Mouse (Mus musculus): Measurements from ENCODE around the gene Lrrc8d. TPM values are rescaled to one million over a fixed set of nuclear protein-coding genes. Genes with fewer than 3 reads are reported as not detected.

Lrrc8d gene
- polyA plus RNA-seq, 1 experiment from 2014 or later = 66.7 TPM

DNA sequence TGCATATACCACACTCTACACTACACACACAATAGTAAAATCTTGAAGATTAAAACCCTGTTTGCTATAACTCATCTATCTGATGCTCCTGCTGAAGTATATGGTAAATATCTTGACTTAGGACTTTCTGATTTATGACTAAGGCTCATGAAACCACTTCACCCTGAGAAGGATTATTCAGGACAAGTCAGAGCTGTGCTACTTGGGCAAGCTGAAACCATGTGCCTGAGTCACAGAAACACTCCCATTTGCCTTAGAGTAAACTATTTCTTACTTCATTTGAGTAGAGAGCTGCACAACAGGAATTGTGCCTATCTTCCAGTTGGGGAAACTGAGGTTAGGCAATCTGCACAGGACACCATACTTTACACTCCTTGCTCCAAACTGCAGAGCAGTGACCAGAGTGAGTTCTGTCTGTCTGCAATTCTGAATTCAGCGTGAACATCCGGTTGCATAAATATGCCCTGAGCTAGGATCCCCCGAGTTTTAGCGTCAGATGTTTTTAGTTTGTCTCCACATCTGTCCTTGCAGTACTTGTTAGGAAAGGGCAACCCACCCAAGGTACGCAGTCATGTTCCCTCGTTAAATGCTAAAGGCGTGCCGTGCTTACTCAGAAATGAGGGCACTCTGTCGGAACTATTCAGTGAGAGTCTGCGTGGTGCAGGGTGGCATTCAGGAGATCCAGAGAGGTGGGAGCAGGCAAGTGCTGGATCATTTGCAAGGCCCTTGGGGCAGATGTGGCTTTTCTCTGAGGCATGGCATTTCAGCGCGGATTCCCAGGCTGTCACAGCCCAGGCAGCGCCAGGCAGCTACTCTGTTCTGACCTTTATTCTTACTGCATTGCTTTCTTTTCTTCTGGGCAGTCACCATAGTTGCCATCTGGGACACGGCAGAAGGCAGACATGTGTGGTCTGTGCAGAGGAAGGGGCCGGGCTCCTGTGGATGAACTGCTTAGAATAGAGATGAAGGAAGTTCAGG, 123.0 kb downstream of the Lrrc8d start:
- in situ Hi-C loops (cut with MboI; ENCODE audit: low pct_unique_long_range_greater_than_20kb) = no loop called here
- TF ChIP-seq CTCF (IDR thresholded peaks at IDR 0.05) = no peak
- ChIA-PET CTCF (interaction anchor here (3.1 kb wide), 1 partner anchor 10 kb away, joined by 10 read pairs; no protein-coding TSS in a partner anchor), POLR2A (interaction anchor here (0.5 to 1.2 kb wide), 2 partner anchors 14 to 50 kb away, joined by 3 read pairs; no protein-coding TSS in a partner anchor)
- no peaks in the 10 kb centered on the region for H3K27me3 ChIP-seq
- DNase-seq (ENCODE audit: low read depth, low spot score) = no peak
- ATAC-seq = peak; percentile 27

DNA sequence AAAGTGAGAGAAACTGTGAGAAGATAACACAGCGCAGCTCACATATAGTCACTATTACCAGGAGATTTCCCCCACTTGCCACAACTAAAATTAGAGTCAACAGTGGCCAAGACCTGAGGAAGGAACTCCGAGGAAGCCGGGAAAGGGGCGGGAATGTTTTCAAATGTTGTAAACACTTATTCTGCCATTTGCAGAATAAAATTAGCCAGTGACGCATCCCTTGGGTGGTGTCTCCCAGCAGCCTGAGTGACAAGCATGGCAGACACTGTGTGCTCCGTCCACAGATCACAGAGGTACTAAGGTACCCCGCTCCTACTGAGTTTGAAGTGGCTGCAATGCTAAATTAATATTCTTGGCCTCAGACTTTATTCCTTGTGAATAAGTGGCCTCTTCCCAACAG, 124.5 kb downstream of the Lrrc8d start:
- DNase-seq (ENCODE audit: low read depth, low spot score) = no peak
- no peak for TF ChIP-seq CTCF (IDR thresholded peaks at IDR 0.05)
- ChIA-PET POLR2A (no interaction called here), CTCF (no interaction called here)
- no peak for ATAC-seq
- in situ Hi-C loops (cut with MboI; ENCODE audit: low pct_unique_long_range_greater_than_20kb) = no loop called here
- no peaks in the 10 kb centered on the region for H3K27me3 ChIP-seq

DNA sequence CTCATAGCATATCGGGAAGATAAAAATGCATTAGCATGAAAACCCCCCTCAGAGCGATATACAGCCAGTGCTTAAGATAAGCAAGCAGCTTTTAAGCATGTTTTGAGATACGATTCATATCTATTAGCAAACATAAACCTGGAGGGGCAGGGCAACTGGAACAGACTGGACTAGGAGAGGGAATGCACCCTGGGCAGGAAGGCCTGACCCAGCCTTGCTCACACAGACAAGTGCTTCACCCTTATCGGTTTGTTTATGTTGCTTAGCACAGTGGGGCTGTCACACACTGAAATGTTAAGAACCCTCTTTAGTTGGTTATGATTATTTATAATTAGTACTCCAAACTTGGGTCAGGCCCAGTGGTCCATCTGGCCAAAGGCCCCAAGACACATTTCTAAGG, 125.1 kb downstream of the Lrrc8d start:
- ATAC-seq (no peak), DNase-seq (ENCODE audit: low read depth, low spot score) (no peak)
- in situ Hi-C loops (cut with MboI; ENCODE audit: low pct_unique_long_range_greater_than_20kb) = no loop called here
- CTCF ChIA-PET = no interaction called here
- H3K27me3 ChIP-seq = no peaks in the 10 kb centered on the region
- POLR2A ChIA-PET = no interaction called here
- TF ChIP-seq CTCF (IDR thresholded peaks at IDR 0.05) = no peak

DNA sequence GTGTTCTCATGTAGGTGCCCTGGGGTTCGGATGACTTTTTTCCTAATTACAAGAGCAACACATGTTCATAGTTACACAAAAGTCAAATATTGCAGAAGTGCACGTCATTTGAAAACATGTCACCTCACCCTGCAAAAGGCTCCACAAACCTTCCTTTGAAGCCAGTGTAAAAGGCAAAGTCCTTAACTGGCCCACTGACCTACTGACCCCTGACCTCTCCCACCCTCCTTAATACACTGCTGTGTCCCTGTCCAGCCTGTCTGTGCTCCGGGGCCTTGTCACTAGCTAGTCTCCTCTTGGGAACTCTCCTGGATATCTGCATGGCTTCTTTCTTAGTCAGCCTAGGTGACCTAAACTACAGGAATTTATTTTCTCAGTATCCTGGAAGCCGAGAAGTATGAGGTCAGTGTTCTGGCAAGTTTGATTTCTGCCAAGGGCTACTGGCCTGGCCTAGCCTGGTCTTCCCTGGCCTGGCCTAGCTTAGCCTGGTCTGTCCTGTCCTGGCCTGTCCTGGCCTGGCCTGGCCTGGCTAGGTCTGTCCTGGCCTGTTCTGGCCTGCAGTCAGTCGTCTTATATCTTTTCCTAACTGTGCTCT, 127.2 kb downstream of the Lrrc8d start:
- H3K27me3 ChIP-seq = no peaks in the 10 kb centered on the region
- CTCF ChIA-PET = interaction anchor here (0.8 to 1.5 kb wide), 3 partner anchors 11 to 37 kb away, joined by 3 to 5 read pairs (median 3); no protein-coding TSS in a partner anchor
- TF ChIP-seq CTCF (IDR thresholded peaks at IDR 0.05) = no peak
- in situ Hi-C loops (cut with MboI; ENCODE audit: low pct_unique_long_range_greater_than_20kb) = no loop called here
- DNase-seq (ENCODE audit: low read depth, low spot score) (no peak), ATAC-seq (peak; percentile 88)
- POLR2A ChIA-PET = interaction anchor here (0.7 kb wide), 1 partner anchor 10 kb away, joined by 3 read pairs; no protein-coding TSS in a partner anchor

DNA sequence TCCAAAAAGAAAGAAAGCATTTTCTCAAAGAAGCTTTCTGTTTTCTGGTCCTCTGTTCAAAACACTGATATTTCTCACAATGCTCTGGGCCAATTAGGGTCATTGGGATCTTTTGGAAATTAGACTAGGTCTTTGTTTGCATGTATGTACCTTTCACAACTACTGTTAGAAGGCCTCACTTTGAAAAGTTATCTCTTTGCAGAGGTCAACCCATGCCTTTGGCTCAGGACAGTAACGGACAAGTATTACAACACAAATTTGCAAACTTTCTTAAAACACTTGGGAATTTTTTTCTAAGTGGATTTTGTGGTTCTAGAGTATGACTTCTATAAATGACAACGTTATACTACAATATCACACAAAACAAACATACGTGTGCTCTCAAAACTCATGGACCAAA, 128.3 kb downstream of the Lrrc8d start:
- no peaks in the 10 kb centered on the region for H3K27me3 ChIP-seq
- DNase-seq (ENCODE audit: low read depth, low spot score) (no peak), ATAC-seq (no peak)
- ChIA-PET CTCF (no interaction called here), POLR2A (no interaction called here)
- in situ Hi-C loops (cut with MboI; ENCODE audit: low pct_unique_long_range_greater_than_20kb) = no loop called here
- no peak for TF ChIP-seq CTCF (IDR thresholded peaks at IDR 0.05)

DNA sequence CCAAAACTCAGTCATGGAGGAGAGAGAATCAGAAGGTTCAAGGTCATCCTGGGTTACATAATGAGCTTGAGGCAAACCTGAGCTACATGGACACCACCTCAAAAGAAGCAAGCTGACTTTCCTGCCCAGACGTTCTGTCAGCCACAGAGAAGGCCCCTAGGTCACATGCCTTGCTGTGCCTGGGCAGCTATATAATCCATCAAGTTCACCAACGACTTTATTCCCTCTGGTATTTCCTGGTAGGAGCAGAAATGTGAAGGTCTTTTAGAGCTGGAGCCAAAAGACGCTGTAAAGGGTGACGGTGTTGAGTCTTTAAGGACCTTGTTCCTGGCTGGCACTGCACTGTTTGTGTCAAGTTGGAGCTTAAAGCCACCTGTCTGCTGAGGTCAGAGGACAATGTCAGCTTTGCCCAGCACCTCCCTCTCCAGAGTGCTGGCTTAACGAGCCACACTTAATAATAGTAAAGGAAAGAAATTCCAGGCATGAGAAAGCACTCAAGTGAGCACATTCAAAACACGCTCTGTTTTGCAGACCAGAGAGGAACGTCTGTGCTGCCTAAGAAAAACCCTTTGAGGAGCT, 129.3 kb downstream of the Lrrc8d start:
- in situ Hi-C loops (cut with MboI; ENCODE audit: low pct_unique_long_range_greater_than_20kb) = no loop called here
- no peak for TF ChIP-seq CTCF (IDR thresholded peaks at IDR 0.05)
- no peak for ATAC-seq
- no peak for DNase-seq (ENCODE audit: low read depth, low spot score)
- no peaks in the 10 kb centered on the region for H3K27me3 ChIP-seq
- ChIA-PET CTCF (interaction anchor here (0.9 kb wide), 1 partner anchor 155 kb away, joined by 3 read pairs; no protein-coding TSS in a partner anchor), POLR2A (no interaction called here)

DNA sequence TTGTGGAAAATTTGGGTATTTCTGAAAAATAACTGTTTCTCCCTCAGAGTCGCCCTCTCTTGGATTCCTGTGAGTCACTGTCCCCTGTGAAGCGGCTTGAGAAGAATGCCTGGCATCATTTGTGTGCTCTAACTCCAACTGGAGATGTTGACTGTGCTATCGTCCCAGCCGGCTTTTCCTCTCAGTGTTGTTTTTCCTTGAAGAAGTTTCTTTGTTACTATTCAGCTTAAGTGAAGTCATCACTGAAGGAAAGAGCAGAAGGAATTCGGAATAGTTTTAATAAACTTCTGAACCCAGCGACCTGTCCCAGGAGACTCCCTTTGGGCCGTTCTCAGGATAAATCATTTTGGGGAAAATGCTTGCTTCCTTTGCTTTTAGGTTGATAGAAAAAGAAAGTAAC, 132.4 kb downstream of the Lrrc8d start:
- POLR2A ChIA-PET = no interaction called here
- no peak for TF ChIP-seq CTCF (IDR thresholded peaks at IDR 0.05)
- in situ Hi-C loops (cut with MboI; ENCODE audit: low pct_unique_long_range_greater_than_20kb) = no loop called here
- DNase-seq (ENCODE audit: low read depth, low spot score) = no peak
- ATAC-seq = no peak
- H3K27me3 ChIP-seq = no peaks in the 10 kb centered on the region
- CTCF ChIA-PET = no interaction called here

DNA sequence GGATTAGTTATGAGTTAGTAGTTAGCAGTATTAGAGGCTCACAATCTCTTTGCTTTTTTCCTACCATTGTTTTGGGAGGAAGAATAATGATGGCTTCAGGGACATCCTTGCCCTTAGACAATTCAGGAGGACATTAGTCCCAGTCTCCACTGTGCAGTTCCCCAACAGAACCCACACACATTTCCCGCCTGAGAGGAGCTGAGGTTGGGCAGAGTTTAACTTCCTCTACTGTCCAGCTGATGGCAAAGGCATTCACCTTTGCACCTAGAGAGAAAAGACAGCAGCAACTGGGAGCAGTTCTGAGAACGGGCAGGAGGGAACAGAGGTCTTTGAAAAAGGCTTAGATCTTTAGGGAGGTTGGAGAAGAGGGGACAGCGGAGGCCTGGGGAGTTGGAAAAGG, 134.2 kb downstream of the Lrrc8d start:
- in situ Hi-C loops (cut with MboI; ENCODE audit: low pct_unique_long_range_greater_than_20kb) = no loop called here
- DNase-seq (ENCODE audit: low read depth, low spot score) (no peak), ATAC-seq (no peak)
- no peak for TF ChIP-seq CTCF (IDR thresholded peaks at IDR 0.05)
- CTCF ChIA-PET = no interaction called here
- POLR2A ChIA-PET = interaction anchor here (1.3 kb wide), 1 partner anchor 26 kb away, joined by 3 read pairs; no protein-coding TSS in a partner anchor
- no peaks in the 10 kb centered on the region for H3K27me3 ChIP-seq

DNA sequence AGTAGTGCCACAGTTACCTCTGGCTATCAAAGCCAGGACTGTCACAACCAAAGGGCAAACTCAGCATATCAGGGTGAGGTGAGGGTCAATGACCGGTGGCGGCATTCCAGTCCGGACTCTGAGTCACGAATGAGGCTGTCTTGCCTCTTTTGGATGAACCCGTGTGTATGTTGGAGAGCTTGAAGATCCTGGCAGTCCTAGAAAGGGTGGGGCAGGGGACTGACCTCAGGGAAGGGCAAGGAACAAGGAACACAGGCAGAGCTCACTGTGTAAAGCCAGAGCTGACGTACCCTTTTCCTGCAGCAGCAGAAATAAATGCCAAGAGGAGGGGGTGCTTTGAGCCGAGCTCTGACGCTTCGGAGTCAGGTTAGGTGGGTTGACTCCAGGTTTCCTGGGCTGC, 136.2 kb downstream of the Lrrc8d start:
- POLR2A ChIA-PET = interaction anchor here (1.0 kb wide), 1 partner anchor 13 kb away, joined by 3 read pairs; no protein-coding TSS in a partner anchor
- DNase-seq (ENCODE audit: low read depth, low spot score) = no peak
- in situ Hi-C loops (cut with MboI; ENCODE audit: low pct_unique_long_range_greater_than_20kb) = no loop called here
- CTCF ChIA-PET = no interaction called here
- TF ChIP-seq CTCF (IDR thresholded peaks at IDR 0.05) = no peak
- ATAC-seq = no peak
- no peaks in the 10 kb centered on the region for H3K27me3 ChIP-seq

DNA sequence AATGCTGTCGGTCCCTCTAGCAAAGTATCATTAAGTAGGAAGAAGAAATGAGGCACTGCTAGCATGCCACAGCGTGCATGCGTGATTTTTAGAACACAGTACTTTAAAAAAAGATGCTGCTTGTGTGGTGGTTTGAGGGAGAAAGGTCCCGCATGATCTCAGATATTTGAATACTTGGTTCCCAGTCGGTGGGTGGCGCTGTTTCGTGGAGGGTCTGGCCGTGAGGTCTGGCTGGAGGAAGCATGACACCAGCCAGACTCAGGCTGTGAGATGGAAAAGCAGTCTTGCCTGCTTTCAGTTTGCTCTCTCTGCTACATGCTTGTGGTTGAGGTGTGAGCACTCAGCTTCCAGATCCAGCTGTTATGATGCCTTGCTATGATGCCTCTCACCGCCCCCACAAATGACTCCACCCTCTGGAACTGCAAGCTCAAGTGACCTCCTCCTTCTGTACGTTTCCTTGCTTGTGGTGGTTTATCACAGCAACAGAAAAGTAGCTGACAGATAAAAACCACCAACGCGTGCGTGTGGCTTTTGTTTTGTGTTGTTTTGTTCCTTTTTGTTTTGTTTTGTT, 140.1 kb downstream of the Lrrc8d start:
- H3K27me3 ChIP-seq = no peaks in the 10 kb centered on the region
- POLR2A ChIA-PET = no interaction called here
- DNase-seq (ENCODE audit: low read depth, low spot score) (no peak), ATAC-seq (no peak)
- in situ Hi-C loops (cut with MboI; ENCODE audit: low pct_unique_long_range_greater_than_20kb) = no loop called here
- CTCF ChIA-PET = no interaction called here
- no peak for TF ChIP-seq CTCF (IDR thresholded peaks at IDR 0.05)

Measured in Patski (cell line).